Mouse (Mus musculus) limb, embryonic 14.5 days (tissue): ENCODE measurements around the gene Rpl9-ps6. TPM values are rescaled to one million over a fixed set of nuclear protein-coding genes. Genes with fewer than 3 reads are reported as not detected.
"Not testable (repeated sequence)": the region's sequence is repeated elsewhere in the genome, so short reads cannot be mapped to it uniquely, and the experiment has no call there.

Experiments used
- ATAC-seq: fragments of 200-750 bp; cut with Nextera tagmentation; 2 replicates; pipeline ENCODE4 v1.8.0; 2017; ENCODE audit warnings: low read depth, moderate number of reproducible peaks, moderate TSS enrichment; ENCODE audit not compliant: low FRiP score
- DNase-seq: peaks from one replicate; pipeline ENCODE4 v3.0.0-alpha.2; 2015; ENCODE audit warnings: low spot score
- H3K27ac ChIP-seq: fragments of 300-500 bp; sonication (generic); replicated peaks from 2 replicates; pipeline ENCODE4 v1.5.1; 2014; ENCODE audit warnings: low read depth, mild to moderate bottlenecking, low read length, moderate library complexity, mixed read lengths
- H3K27me3 ChIP-seq: fragments of 300-500 bp; sonication (generic); 2 replicates; pipeline ENCODE4 v1.6.1; 2014; ENCODE audit warnings: low read length, mixed read lengths; ENCODE audit not compliant: control insufficient read depth, insufficient read depth
- H3K36me3 ChIP-seq: fragments of 300-500 bp; sonication (generic); 2 replicates; pipeline ENCODE4 v1.6.1; 2014; ENCODE audit warnings: mild to moderate bottlenecking, low read length, moderate library complexity, mixed read lengths; ENCODE audit not compliant: control insufficient read depth, insufficient read depth
- H3K4me1 ChIP-seq: fragments of 300-500 bp; sonication (generic); 2 replicates; pipeline ENCODE4 v1.6.1; 2014; ENCODE audit warnings: antibody characterized with exemption, low read length, mixed read lengths; ENCODE audit not compliant: control insufficient read depth, insufficient read depth
- H3K4me2 ChIP-seq: fragments of 300-500 bp; sonication (generic); replicated peaks from 2 replicates; pipeline ENCODE4 v1.6.1; 2014; ENCODE audit warnings: low read depth, mild to moderate bottlenecking, low read length, moderate library complexity; ENCODE audit not compliant: severe bottlenecking
- H3K4me3 ChIP-seq: fragments of 300-500 bp; sonication (generic); replicated peaks from 2 replicates; pipeline ENCODE4 v1.5.1; 2014; ENCODE audit warnings: low read length
- H3K9ac ChIP-seq: fragments of 300-500 bp; sonication (generic); 2 replicates; pipeline ENCODE4 v1.6.1; 2014; ENCODE audit warnings: mild to moderate bottlenecking, low read depth, low read length, moderate library complexity; ENCODE audit not compliant: severe bottlenecking
- H3K9me3 ChIP-seq: fragments of 300-500 bp; sonication (generic); 2 replicates; pipeline ENCODE4 v1.6.1; 2016; ENCODE audit warnings: low read length; ENCODE audit not compliant: control insufficient read depth
- POLR2A ChIP-seq: fragments of 200-500 bp; IDR thresholded peaks from 2 replicates; pipeline ENCODE4 v1.8.0; 2012; ENCODE audit warnings: inconsistent platforms, mild to moderate bottlenecking, moderate library complexity, borderline replicate concordance; ENCODE audit not compliant: insufficient read depth, insufficient read length; ENCODE audit errors: extremely low read depth
- WGBS: fragments of 180-500 bp; shearing (Covaris S2); extraction: QIAGEN DNeasy Blood & Tissue Kit; methylation state at CpG from one replicate; pipeline ENCODE4 v1.1.7; 2014; 5-methylcytosine and 5-hydroxymethylcytosine counted together
- polyA plus RNA-seq, 2 experiments: library from polyadenylated mRNA; depleted of rRNA in 1 of 2; stranded (reverse) in 1 of 2; unstranded in 1 of 2; fragments of >200 nt; fragmentation: Nextera tagmentation in 1 of 2; extraction: Ambion mirVana in 1 of 2; gene quantifications; 2 replicates each; pipeline versions ENCODE4 v1.2.1 to v1.2.3; 2012 to 2014

Rpl9-ps6 gene
- polyA plus RNA-seq, 2 experiments: 47.7 to 162 TPM

GRCm38 (mm10) chr19:32489166-32489895 lies 23.0 kb upstream of the Rpl9-ps6 start:
- peaks cover 19% of the 10 kb centered on the region for H3K36me3 ChIP-seq
- H3K9ac ChIP-seq: no peak overlapping the region
- ATAC-seq (no peak), DNase-seq (no peak)
- 87% methylated on average over 12 of the region's 12 CpGs for WGBS
- no peaks in the 10 kb centered on the region for H3K9me3 ChIP-seq
- no peak overlapping the region for H3K4me2 ChIP-seq
- H3K4me1 ChIP-seq: peaks cover 11% of the 10 kb centered on the region
- no peak overlapping the region for H3K27ac ChIP-seq
- H3K4me3 ChIP-seq: no peak overlapping the region
- no peaks in the 10 kb centered on the region for H3K27me3 ChIP-seq
- TF ChIP-seq POLR2A: no peak

GRCm38 (mm10) chr19:32487595-32488255 lies 21.3 kb upstream of the Rpl9-ps6 start:
- Histone ChIP-seq H3K36me3 (peaks cover 13% of the 10 kb centered on the region; the same call in 1 of the 2 replicates), H3K9ac (no peak overlapping the region), H3K4me3 (peak overlapping the region; percentile 80), H3K27ac (no peak overlapping the region), H3K9me3 (no peaks in the 10 kb centered on the region), H3K4me1 (peaks cover 11% of the 10 kb centered on the region), H3K27me3 (no peaks in the 10 kb centered on the region), H3K4me2 (peak overlapping the region; percentile 74)
- no peak for DNase-seq
- no peak for TF ChIP-seq POLR2A
- ATAC-seq: no peak
- WGBS: 92% methylated on average over 8 of the region's 8 CpGs

- DNase-seq (peak; percentile 60), ATAC-seq (peak; percentile 76)
- H3K9me3 ChIP-seq, H3K27me3 ChIP-seq, H3K36me3 ChIP-seq: not testable (repeated sequence)
- 0% methylated on average over 11 of the region's 47 CpGs for WGBS
- Histone ChIP-seq H3K4me2 (peak overlapping the region; percentile 74), H3K9ac (peak overlapping the region; percentile 75), H3K4me1 (peaks cover 11% of the 10 kb centered on the region), H3K4me3 (peak overlapping the region; percentile 80), H3K27ac (peak overlapping the region; percentile 81)
Observed at GRCm38 (mm10) chr19:32486106-32486724, 19.8 kb upstream of the Rpl9-ps6 start.

GRCm38 (mm10) chr19:32485681-32486105 lies 19.3 kb upstream of the Rpl9-ps6 start, which contains the start of gene Minpp1:
Gene Minpp1, plus strand, starts transcription at chr19:32485769.
- H3K9ac ChIP-seq: peak within 1 kb of the TSS; percentile 75
- H3K27me3 ChIP-seq: no peaks in the 10 kb centered on the region
- peak within 1 kb of the TSS; percentile 74 for H3K4me2 ChIP-seq
- H3K36me3 ChIP-seq: no peaks in the 10 kb centered on the region
- H3K27ac ChIP-seq: peak within 1 kb of the TSS; percentile 81
- H3K4me1 ChIP-seq: peaks cover 11% of the 10 kb centered on the region
- peak; percentile 69; the same call in 1 of the 2 replicates for TF ChIP-seq POLR2A
- under 1% methylated on average over 45 of the region's 64 CpGs for WGBS
- DNase-seq (peak; percentile 80), ATAC-seq (peak; percentile 93)
- H3K9me3 ChIP-seq: no peaks in the 10 kb centered on the region
- peak within 1 kb of the TSS; percentile 80 for H3K4me3 ChIP-seq

GRCm38 (mm10) chr19:32484941-32485660 lies 18.7 kb upstream of the Rpl9-ps6 start:
- no peaks in the 10 kb centered on the region for H3K27me3 ChIP-seq
- H3K4me3 ChIP-seq: peak overlapping the region; percentile 80
- peaks cover 11% of the 10 kb centered on the region for H3K4me1 ChIP-seq
- no peaks in the 10 kb centered on the region for H3K9me3 ChIP-seq
- H3K9ac ChIP-seq: peak overlapping the region; percentile 75
- TF ChIP-seq POLR2A: no peak
- peak overlapping the region; percentile 74 for H3K4me2 ChIP-seq
- WGBS: 19% methylated on average over 13 of the region's 13 CpGs
- no peaks in the 10 kb centered on the region for H3K36me3 ChIP-seq
- DNase-seq (no peak), ATAC-seq (no peak)
- peak overlapping the region; percentile 81 for H3K27ac ChIP-seq
